Mouse (Mus musculus) brain, adult 2 months (tissue): ENCODE data around the gene Ptpre.
"Not testable (repeated sequence)": the region's sequence is repeated elsewhere in the genome, so short reads cannot be mapped to it uniquely, and the experiment has no call there.

ENCODE experiments used
- DNase-seq: peaks from one replicate; pipeline ENCODE4 v3.0.0; 2011; ENCODE audit warnings: low read depth, low spot score

The Ptpre gene

GRCm38 (mm10) chr7:135537341-135537901, at the start of gene Ptpre:
Gene Ptpre, plus strand, starts transcription at chr7:135537481.
- peak; percentile 91 for DNase-seq

GRCm38 (mm10) chr7:135488214-135488810, 49.0 kb upstream of the Ptpre start:
- DNase-seq, result no peak

- no peak for DNase-seq
These were observed 47.4 kb upstream of the Ptpre start for GRCm38 (mm10) chr7:135489724-135490499.

DNA sequence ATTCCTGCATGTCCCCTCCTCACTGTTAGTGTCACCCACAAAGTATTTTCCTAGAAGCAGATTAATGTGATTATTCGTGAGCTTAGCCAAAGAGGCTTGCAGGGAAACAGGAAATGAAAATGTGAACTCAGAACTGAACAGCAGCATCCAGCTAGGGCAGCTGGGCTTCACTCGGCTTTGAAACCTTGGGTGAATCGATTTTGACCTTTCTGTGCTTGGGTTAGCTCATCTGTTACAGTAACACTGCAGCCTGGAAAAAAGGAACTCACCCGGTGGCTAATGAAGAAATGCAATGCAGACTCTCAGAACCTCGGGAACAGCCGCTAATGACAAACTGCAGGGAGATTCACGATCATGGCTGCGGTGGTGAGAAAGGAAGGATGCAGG, 46.8 kb upstream of the Ptpre start:
- DNase-seq, result no peak

- DNase-seq, result no peak
These were observed 42.0 kb upstream of the Ptpre start for GRCm38 (mm10) chr7:135495303-135495702.

DNA sequence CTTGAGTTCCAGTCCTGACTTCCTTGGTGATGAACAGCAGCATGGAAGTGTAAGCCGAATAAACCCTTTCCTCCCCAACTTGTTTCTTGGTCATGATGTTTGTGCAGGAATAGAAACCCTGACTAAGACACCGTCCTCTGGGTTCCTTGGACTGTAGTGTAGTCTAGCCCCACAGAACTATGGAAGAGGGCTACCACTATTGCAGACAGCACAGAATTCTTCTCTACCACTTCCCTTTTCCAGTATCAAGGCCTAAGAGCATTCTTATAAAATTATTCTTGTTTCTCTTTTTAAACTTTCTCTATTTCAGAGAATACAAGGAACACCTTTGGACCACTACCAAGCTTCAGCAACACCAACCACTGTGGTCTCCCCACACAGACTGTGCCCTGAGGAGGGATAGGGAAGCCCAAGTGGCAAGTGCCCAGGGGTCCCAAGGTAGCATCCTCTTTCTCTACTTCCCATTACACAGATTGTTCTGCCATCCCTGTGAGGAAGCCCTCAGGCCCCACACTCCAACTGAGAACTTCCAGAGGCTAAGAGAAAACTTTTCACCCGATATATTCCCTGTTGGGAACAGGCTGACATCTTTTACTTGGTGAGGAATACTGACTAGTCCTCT, 38.6 kb upstream of the Ptpre start:
- DNase-seq, result no peak

- no peak for DNase-seq
These were observed 37.9 kb upstream of the Ptpre start for GRCm38 (mm10) chr7:135499403-135499802.

- DNase-seq, result not testable (repeated sequence)
These were observed 30.8 kb upstream of the Ptpre start for GRCm38 (mm10) chr7:135506506-135506905.

DNA sequence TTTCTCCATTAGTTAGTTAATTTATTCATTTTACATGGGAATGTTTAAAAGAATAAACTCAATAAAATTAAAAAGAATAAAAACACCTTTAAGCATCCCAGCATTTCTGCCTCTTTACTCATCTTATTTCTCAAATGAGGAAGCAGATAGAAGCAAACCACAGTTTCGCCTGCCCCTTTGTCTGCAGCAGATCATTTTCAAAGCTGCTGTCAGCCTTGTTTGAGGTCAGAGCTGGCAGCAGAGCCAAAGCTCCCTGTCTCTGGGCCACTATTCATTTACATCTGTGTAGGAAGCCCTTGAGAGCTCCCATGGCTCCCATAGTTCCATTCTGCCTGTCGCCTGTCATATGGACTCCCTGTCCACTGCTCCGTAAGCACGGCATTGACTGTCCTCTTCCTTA, 28.7 kb upstream of the Ptpre start:
- DNase-seq, result no peak

DNA sequence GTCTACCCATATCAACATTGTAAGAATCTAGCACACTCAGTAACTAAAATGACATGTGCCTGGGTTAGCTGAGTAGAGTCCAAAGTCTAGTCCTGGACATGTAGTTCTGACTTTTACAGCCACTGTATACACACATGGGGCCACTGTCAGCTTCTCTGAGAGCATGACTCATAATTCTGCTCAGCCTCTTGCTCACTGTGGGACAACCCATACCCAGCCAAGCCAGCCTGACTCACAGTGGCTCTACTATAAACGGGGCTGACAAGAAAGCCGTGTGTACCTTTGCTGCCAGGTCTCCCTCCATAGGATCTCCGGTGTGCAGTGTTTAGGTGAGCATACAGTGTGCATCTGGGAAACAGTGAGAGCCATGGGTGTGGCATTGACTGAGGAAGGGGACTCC, 28.0 kb upstream of the Ptpre start:
- peak; percentile 47 for DNase-seq

GRCm38 (mm10) chr7:135510431-135510830, 26.9 kb upstream of the Ptpre start:
- no peak for DNase-seq

DNA sequence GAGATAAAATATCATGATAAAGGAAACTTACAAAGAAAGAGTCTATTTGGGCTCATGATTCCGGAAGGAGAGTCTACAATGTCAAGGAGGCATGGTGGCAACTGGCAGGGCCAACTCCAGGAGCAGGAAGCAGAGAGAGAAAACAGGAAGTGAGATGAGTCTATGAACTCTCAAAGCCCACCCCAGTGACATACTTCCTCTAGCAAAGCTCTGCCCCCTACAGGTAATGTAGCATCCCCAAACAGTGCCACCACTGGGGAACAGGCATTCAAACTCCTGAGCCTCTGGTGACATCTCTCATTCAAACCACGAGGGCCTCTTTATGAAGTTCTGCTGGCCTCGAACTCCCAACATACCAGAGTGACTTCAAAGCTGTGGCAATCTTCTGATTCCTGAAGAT, 25.6 kb upstream of the Ptpre start:
- no peak for DNase-seq

- DNase-seq, result no peak
These were observed 20.1 kb upstream of the Ptpre start for GRCm38 (mm10) chr7:135517191-135517590.

DNA sequence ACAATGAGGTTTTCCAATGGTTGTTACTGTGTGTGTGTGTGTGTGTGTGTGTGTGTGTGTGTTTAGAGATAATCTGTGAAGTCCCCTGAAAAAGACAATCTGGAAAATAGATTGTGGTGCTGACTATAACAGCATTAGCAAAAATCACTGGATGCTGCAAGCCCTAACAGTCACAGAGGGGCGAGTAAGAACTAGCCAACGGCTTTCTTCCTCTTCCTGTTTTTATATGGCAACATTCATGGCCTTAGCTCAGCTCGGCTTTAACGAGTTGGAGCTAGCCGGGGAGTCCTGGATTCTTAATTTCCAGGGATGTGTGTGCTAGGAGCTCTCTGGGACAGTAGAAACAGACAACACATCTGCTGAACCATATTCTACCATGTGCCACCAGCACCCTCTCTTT, 17.0 kb upstream of the Ptpre start:
- DNase-seq, result no peak

DNA sequence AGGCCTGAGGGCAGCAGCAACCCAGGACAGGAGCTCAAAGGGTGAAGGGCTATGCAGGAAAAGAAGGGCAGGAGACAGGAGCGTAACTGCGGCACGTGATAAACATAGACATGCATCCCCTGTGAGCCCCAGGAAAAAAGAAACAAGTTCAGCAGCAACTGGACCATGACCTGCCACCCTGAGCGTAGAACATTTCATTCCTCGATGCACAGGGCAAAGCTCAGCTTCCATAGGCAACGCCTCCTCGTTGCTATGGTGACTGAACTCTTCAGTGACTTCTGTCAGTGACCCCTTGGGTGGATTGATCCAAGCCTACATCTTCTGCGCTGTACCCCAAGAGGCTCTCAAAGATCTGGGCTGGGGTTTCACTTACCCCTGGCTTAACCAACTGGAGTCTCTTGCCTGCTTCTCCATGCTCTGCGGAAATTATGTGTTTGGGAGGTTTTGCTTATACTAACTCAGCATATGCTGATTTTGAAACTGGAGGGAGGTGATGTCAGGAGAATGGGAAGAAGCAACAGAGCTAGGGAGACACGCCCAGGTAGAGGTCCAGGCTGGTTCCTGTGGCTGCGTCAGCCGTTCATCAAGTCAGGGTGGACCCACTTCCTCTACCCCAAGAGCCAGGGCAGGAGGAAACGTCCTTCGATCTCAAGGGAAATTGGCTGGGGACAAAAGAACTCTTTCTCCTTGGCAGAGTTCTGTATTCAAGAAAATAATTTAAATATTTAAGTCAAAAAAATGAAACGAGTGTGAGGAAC, 15.3 kb upstream of the Ptpre start:
- no peak for DNase-seq

- DNase-seq, result no peak
These were observed 13.3 kb upstream of the Ptpre start for GRCm38 (mm10) chr7:135523981-135524380.

- DNase-seq, result no peak
These were observed 12.8 kb upstream of the Ptpre start for GRCm38 (mm10) chr7:135524424-135524967.

- no peak for DNase-seq
These were observed 10.6 kb upstream of the Ptpre start for GRCm38 (mm10) chr7:135526574-135527152.

DNA sequence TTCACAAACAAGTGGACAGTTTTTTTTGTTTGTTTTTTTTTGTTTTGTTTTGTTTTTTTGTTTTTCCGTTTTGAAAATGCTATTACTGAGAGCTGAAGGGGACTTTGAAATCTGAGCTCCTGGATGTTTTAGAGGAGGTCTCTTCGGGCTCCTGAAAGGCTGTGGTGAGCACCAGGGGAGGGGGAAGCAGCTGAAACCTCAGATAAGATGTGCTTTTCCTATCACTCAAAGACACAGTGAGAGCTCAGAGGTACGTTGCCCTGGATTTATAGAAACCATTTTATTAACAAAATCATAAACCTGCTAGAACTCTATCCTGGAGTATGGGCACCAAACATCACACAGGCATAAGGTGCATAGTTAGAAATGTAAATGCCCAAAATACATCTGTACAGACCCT, 10.1 kb upstream of the Ptpre start:
- DNase-seq, result no peak

DNA sequence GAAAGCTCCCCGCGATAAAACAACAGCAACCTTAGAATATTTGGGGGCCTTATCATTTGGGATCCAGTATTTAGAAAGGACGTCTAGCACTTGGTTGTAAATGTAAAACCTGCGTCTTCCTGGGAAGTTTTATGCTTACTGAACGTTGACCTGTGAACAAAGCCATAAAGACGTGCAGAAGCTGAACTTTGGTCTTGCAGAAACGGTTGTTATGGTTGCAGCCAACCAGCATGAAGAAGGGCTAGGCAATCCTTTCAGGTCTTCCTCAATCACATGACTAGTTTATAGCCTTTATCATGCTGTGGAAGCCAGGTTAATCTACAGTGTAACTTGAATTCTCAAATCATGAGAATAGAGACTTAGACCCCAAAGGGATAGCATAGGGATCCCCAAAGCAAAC, 8.8 kb upstream of the Ptpre start, which contains the start of gene Clrn3:
Clrn3 (minus strand) TSS at position 140 of the 400 bp plus-strand sequence.
- no peak for DNase-seq

- DNase-seq, result no peak
These were observed 8.2 kb upstream of the Ptpre start for GRCm38 (mm10) chr7:135529068-135529467.
